Mouse (Mus musculus): ENCODE measurements around the gene Armc3. TPM values are rescaled to one million over a fixed set of nuclear protein-coding genes. Genes with fewer than 3 reads are reported as not detected.

Armc3 gene
- polyA plus RNA-seq, 1 experiment from 2014 or later: 2.2 TPM

- WGBS: 69% methylated on average over 9 of the region's 9 CpGs
These were observed 123.3 kb downstream of the Armc3 start for GRCm38 (mm10) chr2:19322448-19322847.

GRCm38 (mm10) chr2:19326376-19326775 is 127.3 kb downstream of the Armc3 start:
- no peaks in the 10 kb centered on the region for H3K27me3 ChIP-seq (ENCODE audit: control insufficient read depth, insufficient read depth, low read depth, low read length)
- no peak overlapping the region for H3K4me2 ChIP-seq (ENCODE audit: low read length)
- no peak overlapping the region for H3K9ac ChIP-seq (ENCODE audit: low read depth, low read length)
- H3K4me3 ChIP-seq (ENCODE audit: low read depth, low read length): no peak overlapping the region
- H3K36me3 ChIP-seq (ENCODE audit: control insufficient read depth, insufficient read depth, low read length): no peaks in the 10 kb centered on the region
- 81% methylated on average over 1 of the region's 1 CpGs for WGBS
- no peaks in the 10 kb centered on the region for H3K9me3 ChIP-seq (replicated peaks; ENCODE audit: control insufficient read depth, low read length, poor library complexity, severe bottlenecking)
- no peaks in the 10 kb centered on the region for H3K4me1 ChIP-seq (ENCODE audit: control insufficient read depth, insufficient read depth, low read length)
- ATAC-seq: no peak
- no peak overlapping the region for H3K27ac ChIP-seq (ENCODE audit: low read length)

More at GRCm38 (mm10) chr2:19322448-19322847, 123.3 kb downstream of the Armc3 start:
- Histone ChIP-seq H3K4me2 (ENCODE audit: low read length) (no peak overlapping the region), H3K9ac (ENCODE audit: low read depth, low read length) (no peak overlapping the region), H3K36me3 (ENCODE audit: control insufficient read depth, insufficient read depth, low read length) (no peaks in the 10 kb centered on the region), H3K4me1 (ENCODE audit: control insufficient read depth, insufficient read depth, low read length) (no peaks in the 10 kb centered on the region), H3K9me3 (replicated peaks; ENCODE audit: control insufficient read depth, low read length, poor library complexity, severe bottlenecking) (no peaks in the 10 kb centered on the region), H3K27me3 (ENCODE audit: control insufficient read depth, insufficient read depth, low read depth, low read length) (no peaks in the 10 kb centered on the region), H3K27ac (ENCODE audit: low read length) (no peak overlapping the region), H3K4me3 (ENCODE audit: low read depth, low read length) (no peak overlapping the region)
- ATAC-seq: no peak

GRCm38 (mm10) chr2:19327811-19328210 is 128.7 kb downstream of the Armc3 start:
- no peaks in the 10 kb centered on the region for H3K9me3 ChIP-seq (replicated peaks; ENCODE audit: control insufficient read depth, low read length, poor library complexity, severe bottlenecking)
- H3K27ac ChIP-seq (ENCODE audit: low read length): no peak overlapping the region
- no peak overlapping the region for H3K4me3 ChIP-seq (ENCODE audit: low read depth, low read length)
- H3K4me1 ChIP-seq (ENCODE audit: control insufficient read depth, insufficient read depth, low read length): no peaks in the 10 kb centered on the region
- H3K27me3 ChIP-seq (ENCODE audit: control insufficient read depth, insufficient read depth, low read depth, low read length): no peaks in the 10 kb centered on the region
- H3K9ac ChIP-seq (ENCODE audit: low read depth, low read length): no peak overlapping the region
- 69% methylated on average over 4 of the region's 4 CpGs for WGBS
- H3K4me2 ChIP-seq (ENCODE audit: low read length): no peak overlapping the region
- no peaks in the 10 kb centered on the region for H3K36me3 ChIP-seq (ENCODE audit: control insufficient read depth, insufficient read depth, low read length)
- no peak for ATAC-seq

- no peaks in the 10 kb centered on the region for H3K4me1 ChIP-seq (ENCODE audit: control insufficient read depth, insufficient read depth, low read length)
- no peaks in the 10 kb centered on the region for H3K9me3 ChIP-seq (replicated peaks; ENCODE audit: control insufficient read depth, low read length, poor library complexity, severe bottlenecking)
- no peaks in the 10 kb centered on the region for H3K27me3 ChIP-seq (ENCODE audit: control insufficient read depth, insufficient read depth, low read depth, low read length)
- no peak overlapping the region for H3K9ac ChIP-seq (ENCODE audit: low read depth, low read length)
- WGBS: 49% methylated on average over 10 of the region's 10 CpGs
- peak; percentile 20 for ATAC-seq
- H3K36me3 ChIP-seq (ENCODE audit: control insufficient read depth, insufficient read depth, low read length): no peaks in the 10 kb centered on the region
- H3K4me3 ChIP-seq (ENCODE audit: low read depth, low read length): no peak overlapping the region
- peak overlapping the region; percentile 36 for H3K4me2 ChIP-seq (ENCODE audit: low read length)
- H3K27ac ChIP-seq (ENCODE audit: low read length): no peak overlapping the region
These were observed 145.0 kb downstream of the Armc3 start for GRCm38 (mm10) chr2:19343901-19344635.

DNA sequence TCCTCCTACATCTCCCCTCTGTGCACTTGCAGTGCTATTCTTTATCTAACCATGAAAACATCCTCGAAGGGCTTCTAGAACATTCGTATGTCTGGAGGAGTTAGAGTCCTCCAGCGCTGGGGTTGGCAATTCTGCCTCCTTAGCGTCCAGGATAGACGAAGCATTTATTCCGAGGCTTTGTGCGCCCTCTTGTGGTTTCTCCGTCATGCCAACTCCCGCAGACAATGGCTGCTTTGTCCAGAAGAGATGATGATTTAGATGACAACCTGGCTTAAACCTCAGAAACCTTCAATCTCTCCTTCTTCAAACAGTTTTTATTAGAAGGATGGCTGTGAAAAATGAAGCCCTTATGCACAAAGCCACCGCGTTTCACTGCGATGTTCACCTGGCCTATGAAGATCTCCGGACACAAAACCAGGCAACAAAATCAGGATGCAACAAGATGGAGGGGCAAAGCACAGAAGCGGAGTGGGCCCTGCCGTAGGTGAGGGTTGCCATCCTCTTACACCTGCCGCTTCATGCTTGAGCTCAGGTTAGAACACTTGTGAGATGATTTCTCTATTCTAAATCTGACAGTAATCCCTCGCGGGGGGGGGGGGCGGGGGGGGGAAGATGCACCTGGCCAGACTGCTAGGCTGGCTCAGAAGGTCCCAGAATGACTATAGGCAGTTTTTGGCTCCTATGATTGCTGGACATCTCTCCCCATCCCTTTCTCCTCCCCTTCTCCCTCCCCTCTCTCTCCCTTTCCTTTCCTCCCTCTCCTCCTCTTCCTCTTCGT is 145.7 kb downstream of the Armc3 start:
- Histone ChIP-seq H3K27me3 (ENCODE audit: control insufficient read depth, insufficient read depth, low read depth, low read length) (no peaks in the 10 kb centered on the region), H3K9me3 (replicated peaks; ENCODE audit: control insufficient read depth, low read length, poor library complexity, severe bottlenecking) (no peaks in the 10 kb centered on the region), H3K9ac (ENCODE audit: low read depth, low read length) (peak overlapping the region; percentile 37), H3K36me3 (ENCODE audit: control insufficient read depth, insufficient read depth, low read length) (no peaks in the 10 kb centered on the region), H3K4me3 (ENCODE audit: low read depth, low read length) (peak overlapping the region; percentile 21), H3K4me2 (ENCODE audit: low read length) (peak overlapping the region; percentile 36), H3K27ac (ENCODE audit: low read length) (no peak overlapping the region), H3K4me1 (ENCODE audit: control insufficient read depth, insufficient read depth, low read length) (no peaks in the 10 kb centered on the region)
- WGBS: 22% methylated on average over 17 of the region's 20 CpGs
- ATAC-seq: peak; percentile 91

DNA sequence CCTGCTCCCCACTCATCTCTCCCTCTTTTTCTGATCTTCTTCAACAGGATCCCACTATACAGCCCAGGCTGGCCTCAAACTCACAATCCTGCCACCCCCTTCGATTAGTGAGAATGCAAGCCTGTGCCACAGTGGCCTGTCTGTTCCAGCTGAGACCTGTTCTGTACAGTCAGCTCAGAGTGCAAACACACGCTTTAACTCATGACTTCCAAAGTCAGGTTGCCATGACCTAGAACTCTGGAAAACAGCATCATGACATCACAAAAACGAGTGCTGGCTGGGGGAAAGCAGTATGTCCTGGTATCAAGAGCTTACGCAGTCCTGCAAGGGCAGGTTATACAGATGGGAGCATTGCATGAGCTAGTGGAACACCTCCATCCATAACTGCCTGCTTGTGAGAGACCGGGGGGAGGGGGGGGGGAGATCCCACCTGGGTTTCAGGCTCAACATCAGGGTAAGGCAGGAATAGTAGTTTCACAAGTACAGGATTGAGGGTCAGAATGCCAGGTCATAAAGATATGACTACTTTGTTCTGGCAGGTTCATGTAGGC is 146.4 kb downstream of the Armc3 start:
- H3K4me3 ChIP-seq (ENCODE audit: low read depth, low read length): peak overlapping the region; percentile 21; the same call in 1 of the 2 replicates
- no peaks in the 10 kb centered on the region for H3K36me3 ChIP-seq (ENCODE audit: control insufficient read depth, insufficient read depth, low read length)
- H3K27ac ChIP-seq (ENCODE audit: low read length): no peak overlapping the region
- ATAC-seq: peak; percentile 56
- H3K4me2 ChIP-seq (ENCODE audit: low read length): peak overlapping the region; percentile 36
- H3K4me1 ChIP-seq (ENCODE audit: control insufficient read depth, insufficient read depth, low read length): no peaks in the 10 kb centered on the region
- 81% methylated on average over 5 of the region's 5 CpGs for WGBS
- H3K27me3 ChIP-seq (ENCODE audit: control insufficient read depth, insufficient read depth, low read depth, low read length): no peaks in the 10 kb centered on the region
- no peaks in the 10 kb centered on the region for H3K9me3 ChIP-seq (replicated peaks; ENCODE audit: control insufficient read depth, low read length, poor library complexity, severe bottlenecking)
- 0 out of 2 replicates have a peak overlapping the region, but pooled peaks have one; percentile 37 for H3K9ac ChIP-seq (ENCODE audit: low read depth, low read length)

GRCm38 (mm10) chr2:19348454-19348853 is 149.4 kb downstream of the Armc3 start:
- 90% methylated on average over 3 of the region's 3 CpGs for WGBS
- Histone ChIP-seq H3K9ac (ENCODE audit: low read depth, low read length) (no peak overlapping the region), H3K4me1 (ENCODE audit: control insufficient read depth, insufficient read depth, low read length) (no peaks in the 10 kb centered on the region), H3K4me3 (ENCODE audit: low read depth, low read length) (no peak overlapping the region), H3K36me3 (ENCODE audit: control insufficient read depth, insufficient read depth, low read length) (no peaks in the 10 kb centered on the region), H3K27me3 (ENCODE audit: control insufficient read depth, insufficient read depth, low read depth, low read length) (no peaks in the 10 kb centered on the region), H3K27ac (ENCODE audit: low read length) (no peak overlapping the region), H3K9me3 (replicated peaks; ENCODE audit: control insufficient read depth, low read length, poor library complexity, severe bottlenecking) (no peaks in the 10 kb centered on the region; the same call in 1 of the 2 replicates), H3K4me2 (ENCODE audit: low read length) (no peak overlapping the region)
- ATAC-seq: no peak

DNA sequence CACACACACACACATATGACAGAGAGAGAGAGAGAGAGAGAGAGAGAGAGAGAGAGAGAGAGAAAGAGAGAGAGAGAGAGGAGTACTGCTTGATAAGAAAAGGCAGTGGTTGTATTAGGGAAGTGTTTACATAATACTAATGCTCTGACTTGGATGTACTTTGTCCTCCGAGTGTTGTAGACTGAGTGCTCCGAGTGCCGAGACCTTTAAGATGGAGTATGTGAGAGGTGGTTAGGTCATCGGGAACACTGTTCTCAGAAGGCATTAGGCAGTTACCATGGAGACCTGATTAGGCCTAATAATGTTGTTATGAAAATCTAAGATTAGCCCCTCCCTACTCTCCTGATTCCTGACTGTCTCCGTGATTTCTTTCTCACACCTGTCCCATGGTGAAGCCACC is 151.1 kb downstream of the Armc3 start:
- Histone ChIP-seq H3K27ac (ENCODE audit: low read length) (no peak overlapping the region), H3K4me2 (ENCODE audit: low read length) (no peak overlapping the region), H3K27me3 (ENCODE audit: control insufficient read depth, insufficient read depth, low read depth, low read length) (no peaks in the 10 kb centered on the region), H3K4me3 (ENCODE audit: low read depth, low read length) (no peak overlapping the region), H3K9me3 (replicated peaks; ENCODE audit: control insufficient read depth, low read length, poor library complexity, severe bottlenecking) (no peaks in the 10 kb centered on the region; the same call in 1 of the 2 replicates), H3K4me1 (ENCODE audit: control insufficient read depth, insufficient read depth, low read length) (no peaks in the 10 kb centered on the region), H3K36me3 (ENCODE audit: control insufficient read depth, insufficient read depth, low read length) (no peaks in the 10 kb centered on the region), H3K9ac (ENCODE audit: low read depth, low read length) (no peak overlapping the region)
- no peak for ATAC-seq
- 91% methylated on average over 5 of the region's 5 CpGs for WGBS

Measured in midbrain, embryonic 16.5 days (tissue).